Mouse (Mus musculus) kidney, adult 2 months (tissue): Measurements from ENCODE around the gene Csrnp1.

Experiments
- CTCF ChIP-seq: fragments of 200-500 bp; conservative IDR thresholded peaks from 2 replicates; pipeline ENCODE4 v1.5.1; 2011; ENCODE audit warnings: low read depth, mild to moderate bottlenecking, control low read depth, low read length, moderate library complexity, mixed read lengths; ENCODE audit not compliant: insufficient read depth, insufficient read length
- POLR2A ChIP-seq: fragments of 200-500 bp; IDR thresholded peaks from one replicate; pipeline ENCODE4 v1.6.1; 2011; ENCODE audit warnings: low read depth, low read length, control low read depth

GRCm38 (mm10) chr9:119993092-119993844 is 8.8 kb upstream of the Csrnp1 start:
- TF ChIP-seq CTCF: no peak
- TF ChIP-seq POLR2A: no peak
